Mouse (Mus musculus): ENCODE data around the gene Zc2hc1c. TPM values are rescaled to one million over a fixed set of nuclear protein-coding genes. Genes with fewer than 3 reads are reported as not detected.

The Zc2hc1c gene
- polyA plus RNA-seq (2012; rRNA removed; ENCODE audit: low replicate concordance): 0.32 and 2.3 TPM in 2 replicates

DNA sequence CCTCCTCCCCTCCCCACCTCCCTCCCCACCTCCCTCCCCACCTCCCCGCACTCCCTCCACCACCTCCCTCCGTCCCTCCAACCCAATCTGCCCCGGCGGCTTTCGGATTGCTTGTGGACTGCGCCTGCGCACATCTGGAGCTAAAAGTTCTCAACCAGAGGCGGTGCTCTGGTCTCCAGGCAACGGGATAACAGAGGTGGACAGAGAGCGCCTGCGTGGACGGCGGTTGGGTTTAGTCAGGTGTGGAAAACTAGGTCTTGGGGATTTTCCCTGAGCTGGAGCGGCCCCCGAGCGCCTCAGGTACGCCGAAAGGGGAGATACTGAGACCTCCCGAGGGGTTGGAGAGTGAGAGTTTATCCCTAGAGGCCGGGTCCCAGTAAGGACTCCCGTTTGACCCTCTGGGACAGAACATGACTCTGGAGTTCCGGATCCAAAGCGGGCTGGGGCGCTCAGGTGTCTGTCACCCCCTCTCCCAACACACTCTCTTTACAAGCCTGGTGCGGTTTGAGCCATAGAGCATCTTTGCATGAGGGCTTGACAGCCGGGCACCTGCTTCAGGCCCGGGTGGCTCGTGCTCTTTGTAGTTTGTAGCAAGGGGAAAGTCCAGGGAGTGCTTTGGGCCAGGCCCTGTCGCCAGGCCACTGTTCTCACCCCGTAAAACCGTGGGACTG lies at the start of gene Zc2hc1c:
Gene Zc2hc1c, plus strand, starts transcription at position 106 of the 671 bp plus-strand sequence.

DNA sequence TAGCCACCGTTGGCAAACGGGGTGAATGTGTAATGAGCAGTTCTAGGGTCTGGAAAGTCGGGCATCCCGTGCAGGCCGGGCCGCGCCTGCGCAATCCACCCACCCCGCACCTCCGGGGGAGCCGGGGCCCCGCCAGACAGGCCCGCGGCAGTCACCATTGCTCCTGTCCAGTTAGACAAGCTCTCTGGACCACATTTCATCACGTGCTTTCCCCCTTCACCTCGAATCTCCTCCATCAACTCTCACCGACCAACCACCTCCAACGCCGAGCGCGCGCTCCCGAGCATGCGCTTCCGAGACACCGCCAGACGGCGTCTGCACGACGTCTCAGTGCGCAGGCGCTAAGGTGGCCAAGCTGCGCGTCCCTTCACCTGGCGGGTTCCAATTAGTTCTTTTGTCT lies 18.1 kb upstream of the Zc2hc1c start, which contains the start of gene Mlh3:
Gene Mlh3, minus strand, starts transcription at position 281 of the 400 bp plus-strand sequence.

DNA sequence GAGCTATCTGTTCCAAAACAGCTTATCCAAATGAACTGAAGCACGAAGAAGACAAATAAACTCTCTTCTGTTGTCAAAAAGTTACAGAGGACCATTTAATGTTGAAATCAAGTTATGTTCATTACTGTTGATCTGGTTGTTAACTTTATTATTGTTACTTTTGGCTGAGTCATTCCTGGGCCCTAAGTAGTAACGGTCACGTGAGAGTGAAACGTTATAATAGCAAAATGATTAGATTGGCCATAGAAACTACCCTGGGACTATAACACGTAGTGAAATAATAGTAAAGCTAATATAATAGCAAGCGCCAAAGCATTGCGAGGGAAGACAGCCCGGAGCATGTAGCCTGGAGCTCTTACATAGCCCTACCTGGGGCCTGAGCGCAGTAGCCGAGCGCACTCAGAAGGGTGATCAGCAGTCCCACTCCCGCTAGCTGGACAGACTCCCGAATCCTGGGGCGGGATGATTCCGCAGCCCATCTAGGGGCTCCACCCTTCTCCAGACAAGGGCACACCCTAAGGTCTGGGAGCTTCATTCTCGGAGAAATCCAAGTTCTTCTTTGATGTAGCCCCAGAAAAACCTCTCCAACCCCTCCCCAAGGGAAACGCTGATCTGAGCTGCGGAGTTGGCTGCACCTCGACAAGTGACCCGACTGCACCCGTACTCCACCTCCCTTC lies 444 bp upstream of the Zc2hc1c start, which contains the start of gene Acyp1:
Gene Acyp1, minus strand, starts transcription at position 630 of the 677 bp plus-strand sequence.

DNA sequence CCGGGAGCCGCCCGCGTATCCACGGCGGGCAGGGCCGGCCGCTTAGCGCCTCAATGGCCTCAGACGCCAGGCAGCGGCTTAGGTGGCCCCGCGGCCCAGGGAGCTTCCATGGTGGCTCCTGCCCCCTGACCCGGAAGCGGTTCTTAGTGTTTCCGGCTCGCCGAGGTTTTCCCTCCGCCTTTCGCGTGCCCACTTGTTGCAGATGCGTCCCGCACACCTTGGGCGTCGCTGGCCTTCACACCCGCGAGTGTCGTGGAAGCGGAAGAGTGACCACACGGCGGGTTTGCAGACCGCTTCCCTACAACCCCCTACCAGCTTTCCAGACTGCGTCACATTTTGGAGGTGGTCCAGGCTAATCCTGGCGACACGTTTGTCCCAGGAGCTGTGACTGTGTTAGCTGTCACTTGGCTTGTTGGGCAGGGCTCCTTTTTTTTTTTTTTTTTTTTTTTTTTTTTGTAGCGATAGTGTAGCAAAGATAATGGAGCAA lies 50.9 kb downstream of the Zc2hc1c start, which contains the start of gene Nek9:
Gene Nek9, minus strand, starts transcription at position 120 of the 487 bp plus-strand sequence.

Other genes starting within 250 kb of the Zc2hc1c start
- gene Prox2, start 177.8 kb upstream of the Zc2hc1c start, polyA plus RNA-seq (2012; rRNA removed; ENCODE audit: low replicate concordance): 3.9 and 4.6 TPM in 2 replicates
- 169 and 208 TPM in 2 replicates for gene Dlst, start 177.8 kb upstream of the Zc2hc1c start, polyA plus RNA-seq (2012; rRNA removed; ENCODE audit: low replicate concordance)
- 2.2 and 5.1 TPM in 2 replicates for gene Rps6kl1, start 137.3 kb upstream of the Zc2hc1c start, polyA plus RNA-seq (2012; rRNA removed; ENCODE audit: low replicate concordance)
- gene Pgf, start 110.8 kb upstream of the Zc2hc1c start, polyA plus RNA-seq (2012; rRNA removed; ENCODE audit: low replicate concordance): 3.5 and 4.5 TPM in 2 replicates
- gene Eif2b2, start 69.1 kb upstream of the Zc2hc1c start, polyA plus RNA-seq (2012; rRNA removed; ENCODE audit: low replicate concordance): 94.5 and 97.0 TPM in 2 replicates
- 5.9 and 7.9 TPM in 2 replicates for gene Mlh3, start 18.0 kb upstream of the Zc2hc1c start, polyA plus RNA-seq (2012; rRNA removed; ENCODE audit: low replicate concordance)
- gene Acyp1, start 153 bp upstream of the Zc2hc1c start, polyA plus RNA-seq (2012; rRNA removed; ENCODE audit: low replicate concordance): 7.2 and 8.9 TPM in 2 replicates
- 40.6 and 49.8 TPM in 2 replicates for gene Nek9, start 50.8 kb downstream of the Zc2hc1c start, polyA plus RNA-seq (2012; rRNA removed; ENCODE audit: low replicate concordance)
- 189 and 236 TPM in 2 replicates for gene Tmed10, start 86.3 kb downstream of the Zc2hc1c start, polyA plus RNA-seq (2012; rRNA removed; ENCODE audit: low replicate concordance)
- gene Fos, start 185.3 kb downstream of the Zc2hc1c start, polyA plus RNA-seq (2012; rRNA removed; ENCODE audit: low replicate concordance): 9.2 and 18.1 TPM in 2 replicates

All from subcutaneous adipose tissue, adult 2 months (tissue).